In genomic region chr17:31547974-31548373, GRCm38 (mm10) we compare ENCODE assay signal across 1 mouse cellular context.
TF ChIP-seq lines count a peak whose summit lies in the region.

No protein-coding gene starts in this region.

TF ChIP-seq in CH12.LX, 34 proteins besides CTCF, POLR2A, EP300 and RAD21 (continued from another document):
- no peak for TF ChIP-seq HCFC1 (IDR thresholded peaks at IDR 0.05; ENCODE audit: low read depth, low read length)
